Mouse (Mus musculus): Measurements from ENCODE around the gene Jmjd1c. TPM values are rescaled to one million over a fixed set of nuclear protein-coding genes. Genes with fewer than 3 reads are reported as not detected.
A peak's percentile ranks its signal among the peaks of the same experiment; 100 is the strongest.

The Jmjd1c gene
- polyA plus RNA-seq, 1 experiment from 2014 or later, result 35.1 TPM

GRCm38 (mm10) chr10:67207931-67208330 is 112.0 kb downstream of the Jmjd1c start:
- no peak for ATAC-seq
- Histone ChIP-seq H3K9ac (ENCODE audit: low read length) (no peak overlapping the region), H3K4me1 (ENCODE audit: control insufficient read depth, insufficient read depth, low read length) (no peaks in the 10 kb centered on the region), H3K36me3 (ENCODE audit: control insufficient read depth, insufficient read depth, low read length) (no peaks in the 10 kb centered on the region), H3K27me3 (replicated peaks; ENCODE audit: control insufficient read depth, insufficient read depth, low read length) (no peaks in the 10 kb centered on the region), H3K4me2 (ENCODE audit: low read length) (no peak overlapping the region), H3K9me3 (replicated peaks; ENCODE audit: control insufficient read depth, low read length) (no peaks in the 10 kb centered on the region), H3K27ac (ENCODE audit: low read depth, low read length) (no peak overlapping the region), H3K4me3 (ENCODE audit: low read depth, low read length) (no peak overlapping the region)
- no peak for DNase-seq (ENCODE audit: low spot score)
- WGBS, result 66% methylated on average over 2 of the region's 2 CpGs

GRCm38 (mm10) chr10:67209916-67210675 is 114.2 kb downstream of the Jmjd1c start:
- Histone ChIP-seq H3K9me3 (replicated peaks; ENCODE audit: control insufficient read depth, low read length) (no peaks in the 10 kb centered on the region), H3K4me1 (ENCODE audit: control insufficient read depth, insufficient read depth, low read length) (no peaks in the 10 kb centered on the region; the same call in 1 of the 2 replicates), H3K4me3 (ENCODE audit: low read depth, low read length) (no peak overlapping the region), H3K27me3 (replicated peaks; ENCODE audit: control insufficient read depth, insufficient read depth, low read length) (no peaks in the 10 kb centered on the region), H3K4me2 (ENCODE audit: low read length) (no peak overlapping the region), H3K27ac (ENCODE audit: low read depth, low read length) (no peak overlapping the region), H3K9ac (ENCODE audit: low read length) (no peak overlapping the region), H3K36me3 (ENCODE audit: control insufficient read depth, insufficient read depth, low read length) (no peaks in the 10 kb centered on the region)
- DNase-seq (ENCODE audit: low spot score) (no peak), ATAC-seq (no peak)
- 82% methylated on average over 4 of the region's 4 CpGs for WGBS

- Histone ChIP-seq H3K4me2 (ENCODE audit: low read length) (no peak overlapping the region), H3K4me3 (ENCODE audit: low read depth, low read length) (no peak overlapping the region), H3K9me3 (replicated peaks; ENCODE audit: control insufficient read depth, low read length) (no peaks in the 10 kb centered on the region), H3K27me3 (replicated peaks; ENCODE audit: control insufficient read depth, insufficient read depth, low read length) (no peaks in the 10 kb centered on the region), H3K36me3 (ENCODE audit: control insufficient read depth, insufficient read depth, low read length) (no peaks in the 10 kb centered on the region), H3K27ac (ENCODE audit: low read depth, low read length) (no peak overlapping the region), H3K4me1 (ENCODE audit: control insufficient read depth, insufficient read depth, low read length) (no peaks in the 10 kb centered on the region; the same call in 1 of the 2 replicates), H3K9ac (ENCODE audit: low read length) (no peak overlapping the region)
- DNase-seq (ENCODE audit: low spot score) (no peak), ATAC-seq (no peak)
- 95% methylated on average over 5 of the region's 5 CpGs for WGBS
These were observed 116.1 kb downstream of the Jmjd1c start for GRCm38 (mm10) chr10:67212031-67212430.

- no peak overlapping the region for H3K4me2 ChIP-seq (ENCODE audit: low read length)
- no peak overlapping the region for H3K9ac ChIP-seq (ENCODE audit: low read length)
- H3K36me3 ChIP-seq (ENCODE audit: control insufficient read depth, insufficient read depth, low read length), result peaks cover 8% of the 10 kb centered on the region
- no peak overlapping the region for H3K27ac ChIP-seq (ENCODE audit: low read depth, low read length)
- no peak for ATAC-seq
- no peaks in the 10 kb centered on the region for H3K9me3 ChIP-seq (replicated peaks; ENCODE audit: control insufficient read depth, low read length)
- H3K27me3 ChIP-seq (replicated peaks; ENCODE audit: control insufficient read depth, insufficient read depth, low read length), result no peaks in the 10 kb centered on the region
- H3K4me3 ChIP-seq (ENCODE audit: low read depth, low read length), result no peak overlapping the region
- 17% methylated on average over 1 of the region's 1 CpGs for WGBS
- peak; percentile 50 for DNase-seq (ENCODE audit: low spot score)
- no peaks in the 10 kb centered on the region; the same call in 1 of the 2 replicates for H3K4me1 ChIP-seq (ENCODE audit: control insufficient read depth, insufficient read depth, low read length)
These were observed 117.8 kb downstream of the Jmjd1c start for GRCm38 (mm10) chr10:67213720-67214119.

GRCm38 (mm10) chr10:67215133-67215532 is 119.2 kb downstream of the Jmjd1c start:
- H3K9ac ChIP-seq (ENCODE audit: low read length), result no peak overlapping the region
- no peaks in the 10 kb centered on the region; the same call in 1 of the 2 replicates for H3K4me1 ChIP-seq (ENCODE audit: control insufficient read depth, insufficient read depth, low read length)
- no peak overlapping the region for H3K4me2 ChIP-seq (ENCODE audit: low read length)
- ATAC-seq (no peak), DNase-seq (ENCODE audit: low spot score) (no peak)
- peaks cover 22% of the 10 kb centered on the region for H3K36me3 ChIP-seq (ENCODE audit: control insufficient read depth, insufficient read depth, low read length)
- H3K27me3 ChIP-seq (replicated peaks; ENCODE audit: control insufficient read depth, insufficient read depth, low read length), result no peaks in the 10 kb centered on the region
- 83% methylated on average over 4 of the region's 4 CpGs for WGBS
- no peaks in the 10 kb centered on the region for H3K9me3 ChIP-seq (replicated peaks; ENCODE audit: control insufficient read depth, low read length)
- H3K27ac ChIP-seq (ENCODE audit: low read depth, low read length), result no peak overlapping the region
- no peak overlapping the region for H3K4me3 ChIP-seq (ENCODE audit: low read depth, low read length)

- WGBS, result 87% methylated on average over 3 of the region's 3 CpGs
- DNase-seq (ENCODE audit: low spot score) (peak; percentile 48), ATAC-seq (no peak)
- H3K27ac ChIP-seq (ENCODE audit: low read depth, low read length), result no peak overlapping the region
- H3K36me3 ChIP-seq (ENCODE audit: control insufficient read depth, insufficient read depth, low read length), result peaks cover 33% of the 10 kb centered on the region
- no peaks in the 10 kb centered on the region; the same call in 1 of the 2 replicates for H3K4me1 ChIP-seq (ENCODE audit: control insufficient read depth, insufficient read depth, low read length)
- H3K4me2 ChIP-seq (ENCODE audit: low read length), result no peak overlapping the region
- H3K9ac ChIP-seq (ENCODE audit: low read length), result no peak overlapping the region
- H3K4me3 ChIP-seq (ENCODE audit: low read depth, low read length), result no peak overlapping the region
- H3K27me3 ChIP-seq (replicated peaks; ENCODE audit: control insufficient read depth, insufficient read depth, low read length), result no peaks in the 10 kb centered on the region
- no peaks in the 10 kb centered on the region for H3K9me3 ChIP-seq (replicated peaks; ENCODE audit: control insufficient read depth, low read length)
These were observed 120.9 kb downstream of the Jmjd1c start for GRCm38 (mm10) chr10:67216872-67217271.

GRCm38 (mm10) chr10:67218873-67219565 is 123.1 kb downstream of the Jmjd1c start:
- Histone ChIP-seq H3K4me2 (ENCODE audit: low read length) (no peak overlapping the region), H3K9me3 (replicated peaks; ENCODE audit: control insufficient read depth, low read length) (no peaks in the 10 kb centered on the region), H3K4me3 (ENCODE audit: low read depth, low read length) (no peak overlapping the region), H3K27me3 (replicated peaks; ENCODE audit: control insufficient read depth, insufficient read depth, low read length) (no peaks in the 10 kb centered on the region), H3K27ac (ENCODE audit: low read depth, low read length) (no peak overlapping the region), H3K36me3 (ENCODE audit: control insufficient read depth, insufficient read depth, low read length) (peaks cover 36% of the 10 kb centered on the region), H3K4me1 (ENCODE audit: control insufficient read depth, insufficient read depth, low read length) (no peaks in the 10 kb centered on the region), H3K9ac (ENCODE audit: low read length) (no peak overlapping the region)
- DNase-seq (ENCODE audit: low spot score), result no peak
- 92% methylated on average over 18 of the region's 18 CpGs for WGBS
- ATAC-seq, result no peak

GRCm38 (mm10) chr10:67220251-67220650 is 124.3 kb downstream of the Jmjd1c start:
- Histone ChIP-seq H3K27me3 (replicated peaks; ENCODE audit: control insufficient read depth, insufficient read depth, low read length) (no peaks in the 10 kb centered on the region), H3K36me3 (ENCODE audit: control insufficient read depth, insufficient read depth, low read length) (peaks cover 47% of the 10 kb centered on the region), H3K9ac (ENCODE audit: low read length) (no peak overlapping the region), H3K4me2 (ENCODE audit: low read length) (no peak overlapping the region), H3K27ac (ENCODE audit: low read depth, low read length) (no peak overlapping the region), H3K4me3 (ENCODE audit: low read depth, low read length) (no peak overlapping the region), H3K9me3 (replicated peaks; ENCODE audit: control insufficient read depth, low read length) (no peaks in the 10 kb centered on the region), H3K4me1 (ENCODE audit: control insufficient read depth, insufficient read depth, low read length) (no peaks in the 10 kb centered on the region)
- DNase-seq (ENCODE audit: low spot score) (no peak), ATAC-seq (no peak)
- WGBS, result 82% methylated on average over 4 of the region's 4 CpGs

- WGBS, result 35% methylated on average over 5 of the region's 5 CpGs
- Histone ChIP-seq H3K36me3 (ENCODE audit: control insufficient read depth, insufficient read depth, low read length) (peaks cover 58% of the 10 kb centered on the region), H3K4me3 (ENCODE audit: low read depth, low read length) (no peak overlapping the region), H3K9ac (ENCODE audit: low read length) (no peak overlapping the region), H3K9me3 (replicated peaks; ENCODE audit: control insufficient read depth, low read length) (no peaks in the 10 kb centered on the region), H3K4me1 (ENCODE audit: control insufficient read depth, insufficient read depth, low read length) (no peaks in the 10 kb centered on the region), H3K27ac (ENCODE audit: low read depth, low read length) (no peak overlapping the region), H3K4me2 (ENCODE audit: low read length) (no peak overlapping the region), H3K27me3 (replicated peaks; ENCODE audit: control insufficient read depth, insufficient read depth, low read length) (no peaks in the 10 kb centered on the region)
- DNase-seq (ENCODE audit: low spot score) (no peak), ATAC-seq (no peak)
These were observed 125.4 kb downstream of the Jmjd1c start for GRCm38 (mm10) chr10:67221284-67221683.
